Mouse (Mus musculus): Measurements from ENCODE around the gene Tril.

GRCm38 (mm10) chr6:53863011-53863410 lies 42.4 kb upstream of the Tril start:
- TF ChIP-seq POLR2A (IDR thresholded peaks at IDR 0.05; ENCODE audit: borderline replicate concordance, insufficient read depth, low read length): no peak
- no peak for TF ChIP-seq CTCF (IDR thresholded peaks at IDR 0.05; ENCODE audit: borderline replicate concordance, insufficient read depth, low read depth, low read length)
